Mouse (Mus musculus) CH12.LX (cell line): Measurements from ENCODE around the gene Pald1. TPM values are rescaled to one million over a fixed set of nuclear protein-coding genes. Genes with fewer than 3 reads are reported as not detected.
A peak's percentile ranks its signal among the peaks of the same experiment; 100 is the strongest.

Experiments used
- DNase-seq: peaks from one replicate; pipeline ENCODE4 v3.0.0-alpha.2; 2013; ENCODE audit errors: extremely low read depth
- H3K27ac ChIP-seq: 2 replicates; pipeline ENCODE4 v1.5.1; 2012; ENCODE audit warnings: low read depth, mild to moderate bottlenecking, control low read depth, moderate library complexity; ENCODE audit not compliant: insufficient read depth
- H3K27me3 ChIP-seq: replicated peaks from 2 replicates; pipeline ENCODE3; 2012; ENCODE audit warnings: inconsistent platforms
- H3K36me3 ChIP-seq, 2 experiments: replicated peaks in 1 of 2; 2 replicates each; pipeline versions ENCODE3 to v1.6.1; 2012; ENCODE audit warnings: inconsistent platforms in 1 of 2, low read length in 1 of 2, mild to moderate bottlenecking in 1 of 2, mixed read lengths in 1 of 2, moderate library complexity in 1 of 2; ENCODE audit not compliant: control insufficient read depth in 1 of 2, insufficient read depth in 1 of 2
- H3K4me1 ChIP-seq, 2 experiments: 2 replicates each; pipeline ENCODE4 v1.6.1; 2012; ENCODE audit warnings: inconsistent platforms in 1 of 2, moderate library complexity in 1 of 2; ENCODE audit not compliant: insufficient read depth in 2 of 2, control insufficient read depth in 1 of 2
- H3K4me2 ChIP-seq: 2 replicates; pipeline ENCODE4 v1.6.1; 2012; ENCODE audit warnings: low read depth, mild to moderate bottlenecking, control low read depth; ENCODE audit not compliant: poor library complexity, insufficient read depth, severe bottlenecking
- H3K4me3 ChIP-seq, 3 experiments: fragments of 150-350 bp in 1 of 3; sonication (generic) in 1 of 3; replicated peaks in 1 of 3; 2 replicates each; pipeline versions ENCODE3 to v1.5.1; 2011 to 2012; ENCODE audit warnings: low read depth in 2 of 3, low read length in 2 of 3, mild to moderate bottlenecking in 2 of 3, moderate library complexity in 2 of 3, control low read depth in 1 of 3, improper control_type of control experiment in 1 of 3, inconsistent platforms in 1 of 3, mixed read lengths in 1 of 3; ENCODE audit not compliant: poor library complexity in 1 of 3
- H3K79me2 ChIP-seq: replicated peaks from 2 replicates; pipeline ENCODE4 v1.6.1; 2012; ENCODE audit warnings: mild to moderate bottlenecking, moderate library complexity; ENCODE audit not compliant: control insufficient read depth, poor library complexity, insufficient read depth, severe bottlenecking; ENCODE audit errors: extremely low read depth
- H3K9ac ChIP-seq: 2 replicates; pipeline ENCODE4 v1.6.1; 2012; ENCODE audit warnings: low read depth, mild to moderate bottlenecking, control low read depth, moderate library complexity; ENCODE audit not compliant: insufficient read depth
- H3K9me3 ChIP-seq: replicated peaks from 2 replicates; pipeline ENCODE3; 2012; ENCODE audit warnings: low read length, inconsistent platforms, mixed read lengths
- BHLHE40 ChIP-seq: IDR thresholded peaks from 2 replicates; pipeline ENCODE4 v1.6.1; 2011; ENCODE audit warnings: mild to moderate bottlenecking, low read depth, low read length, improper control_type of control experiment
- CHD1 ChIP-seq: IDR thresholded peaks from 2 replicates; pipeline ENCODE4 v1.6.1; 2012; ENCODE audit warnings: low read depth, low read length, improper control_type of control experiment, inconsistent platforms
- JUND ChIP-seq: conservative IDR thresholded peaks from 2 replicates; pipeline ENCODE4 v1.6.1; 2011; ENCODE audit warnings: low read depth, low read length, improper control_type of control experiment
- MAX ChIP-seq: IDR thresholded peaks from 2 replicates; pipeline ENCODE4 v1.6.1; 2011; ENCODE audit warnings: low read length, improper control_type of control experiment
- MXI1 ChIP-seq: IDR thresholded peaks from 2 replicates; pipeline ENCODE4 v1.6.1; 2011; ENCODE audit warnings: mild to moderate bottlenecking, low read depth, low read length, improper control_type of control experiment
- RAD21 ChIP-seq: IDR thresholded peaks from 2 replicates; pipeline ENCODE4 v1.6.1; 2011; ENCODE audit warnings: low read depth, mild to moderate bottlenecking, low read length, improper control_type of control experiment, moderate library complexity
- RCOR1 ChIP-seq: conservative IDR thresholded peaks from 2 replicates; pipeline ENCODE4 v1.6.1; 2012; ENCODE audit warnings: low read depth, mild to moderate bottlenecking, inconsistent platforms, low read length, improper control_type of control experiment
- TBP ChIP-seq: conservative IDR thresholded peaks from 2 replicates; pipeline ENCODE4 v1.6.1; 2011; ENCODE audit warnings: low read depth, low read length, improper control_type of control experiment
- TCF12 ChIP-seq: IDR thresholded peaks from 2 replicates; pipeline ENCODE4 v1.6.1; 2014; ENCODE audit warnings: low read depth, mild to moderate bottlenecking, inconsistent platforms, low read length, improper control_type of control experiment
- USF1 ChIP-seq: IDR thresholded peaks from 2 replicates; pipeline ENCODE4 v1.6.1; 2014; ENCODE audit warnings: low read depth, mild to moderate bottlenecking, inconsistent platforms, low read length, improper control_type of control experiment
- ZC3H11A ChIP-seq: IDR thresholded peaks from 2 replicates; pipeline ENCODE4 v1.6.1; 2012; ENCODE audit warnings: low read depth, mild to moderate bottlenecking, inconsistent platforms, low read length, improper control_type of control experiment
- ZMIZ1 ChIP-seq: IDR thresholded peaks from 2 replicates; pipeline ENCODE4 v1.6.1; 2012; ENCODE audit warnings: low read depth, mild to moderate bottlenecking, inconsistent platforms, low read length, improper control_type of control experiment
- dilution Hi-C: fragments of 300-500 bp; cut with MboI; formaldehyde crosslinking; loops from 2 replicates; pipeline ENCODE4 v1.14.3; 2020; ENCODE audit warnings: low sequenced_read_pairs; ENCODE audit not compliant: extremely low pct_unique_long_range_greater_than_20kb, extremely low pct_ligation_motif_present
- in situ Hi-C: fragments of 300-500 bp; cut with MboI; formaldehyde crosslinking; loops from 3 replicates; pipeline ENCODE4 v1.14.3; 2019; ENCODE audit warnings: low sequenced_read_pairs, low pct_ligation_motif_present, low pct_unique_long_range_greater_than_20kb, mixed read lengths
- polyA plus RNA-seq: library from polyadenylated mRNA; unstranded; fragments of >175 nt; gene quantifications from 2 replicates; pipeline ENCODE4 v1.2.1, GENCODE M21; 2012; ENCODE audit warnings: low read depth; ENCODE audit not compliant: insufficient read length
- total RNA-seq, 2 experiments: library from RNA; depleted of rRNA; stranded (reverse); fragments of 300-350 nt in 1 of 2; fragments of >200 nt in 1 of 2; gene quantifications; 2 replicates each; pipeline ENCODE4 v1.2.3; 2012 to 2014

The Pald1 gene
- total and polyA plus RNA-seq, 3 experiments = 1.5 to 2.0 (median 1.5) TPM

- Histone ChIP-seq H3K9me3 (peaks cover 6% of the 10 kb centered on the region), H3K36me3 (no peaks in the 10 kb centered on the region), H3K27me3 (no peaks in the 10 kb centered on the region), H3K4me2 (no peak overlapping the region), H3K4me1 (peaks cover 4 to 8% of the 10 kb centered on the region in 2 experiments; a peak in 2 of 4 replicates), H3K27ac (no peak overlapping the region), H3K4me3 (no peak overlapping the region), H3K9ac (no peak overlapping the region), H3K79me2 (no peaks in the 10 kb centered on the region)
- TF ChIP-seq ZMIZ1 (no peak), BHLHE40 (peak; percentile 64), MAX (peak; percentile 72; the same call in 1 of the 2 replicates)
- dilution Hi-C loops = no loop called here
- in situ Hi-C loops = loop anchor here (5.0 to 25.0 kb wide), 2 partner anchors 57 to 328 kb away; no protein-coding TSS in a partner anchor
- DNase-seq = no peak
These were observed 48.8 kb downstream of the Pald1 start for GRCm38 (mm10) chr10:61334545-61334944.

- Histone ChIP-seq H3K79me2 (no peaks in the 10 kb centered on the region), H3K27me3 (no peaks in the 10 kb centered on the region), H3K9me3 (peaks cover 6% of the 10 kb centered on the region), H3K9ac (no peak overlapping the region), H3K4me1 (peaks cover 3 to 27% of the 10 kb centered on the region in 2 experiments; a peak in 3 of 4 replicates), H3K4me2 (no peak overlapping the region), H3K4me3 (no peak overlapping the region), H3K36me3 (no peaks in the 10 kb centered on the region), H3K27ac (no peak overlapping the region)
- DNase-seq = no peak
- dilution Hi-C loops (no loop called here), in situ Hi-C loops (loop anchor here (5.0 to 25.0 kb wide), 2 partner anchors 54 to 331 kb away; no protein-coding TSS in a partner anchor)
- no peak for TF ChIP-seq TBP
These were observed 52.3 kb downstream of the Pald1 start for GRCm38 (mm10) chr10:61331046-61331445.

- no peak overlapping the region for H3K4me2 ChIP-seq
- dilution Hi-C loops (no loop called here), in situ Hi-C loops (loop anchor here (25.0 kb wide), 1 partner anchor 333 kb away; no protein-coding TSS in a partner anchor)
- no peak for TF ChIP-seq JUND
- TF ChIP-seq CHD1 = no peak
- TF ChIP-seq ZC3H11A = no peak
- no peak for TF ChIP-seq MXI1
- TF ChIP-seq RCOR1 = no peak
- no peak for TF ChIP-seq USF1
- TF ChIP-seq RAD21 = no peak
- no peak for TF ChIP-seq TCF12
- H3K9me3 ChIP-seq = peaks cover 6% of the 10 kb centered on the region
- no peaks in the 10 kb centered on the region for H3K36me3 ChIP-seq
- H3K79me2 ChIP-seq = no peaks in the 10 kb centered on the region
- no peak overlapping the region for H3K9ac ChIP-seq
- H3K4me1 ChIP-seq = peaks cover 3 to 37% of the 10 kb centered on the region in 2 experiments; a peak in 3 of 4 replicates
- no peak overlapping the region for H3K27ac ChIP-seq
- no peaks in the 10 kb centered on the region for H3K27me3 ChIP-seq
- no peak for DNase-seq
- H3K4me3 ChIP-seq = no peak overlapping the region
These were observed 54.4 kb downstream of the Pald1 start for GRCm38 (mm10) chr10:61328927-61329326.
